Comparison of ENCODE assay signal across 8 mouse cellular contexts in the genomic region with DNA sequence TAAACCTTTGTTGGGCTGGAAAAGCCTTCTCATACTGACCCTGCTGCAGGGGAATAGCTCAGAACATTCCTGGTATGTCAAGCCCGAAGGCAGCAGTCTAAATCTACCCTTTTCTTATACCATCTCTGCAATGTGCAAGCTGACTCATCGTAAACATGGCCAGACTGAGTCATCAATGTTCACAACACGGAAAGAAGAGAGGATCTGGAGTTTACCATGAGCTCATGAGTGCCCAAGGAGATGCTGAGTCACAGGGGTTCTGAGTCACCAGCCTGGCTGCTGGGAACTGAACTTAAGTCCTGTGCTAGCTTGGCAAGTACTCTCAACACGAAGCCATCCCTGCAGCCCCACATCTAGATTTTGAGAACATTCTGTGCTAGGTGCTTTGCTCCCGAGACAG.
A peak's percentile ranks its signal among the peaks of the same experiment; 100 is the strongest.
DNase-seq lines count a peak whose midpoint lies in the region; ATAC-seq and TF ChIP-seq lines count a peak whose summit lies in the region.

No protein-coding gene starts in this region.

- 0 out of 2 replicates have a peak overlapping the region, but pooled peaks have one; percentile 4 for H3K27ac ChIP-seq in hindbrain, postnatal 0 days
- no peak overlapping the region for H3K27ac ChIP-seq in hindbrain, embryonic 12.5 days
- H3K27ac ChIP-seq in cortical plate, adult 2 months (ENCODE audit: insufficient read depth, low read length), result 0 out of 2 replicates have a peak overlapping the region, but pooled peaks have one; percentile 7
- H3K27ac ChIP-seq in stomach, embryonic 16.5 days (ENCODE audit: low read length), result no peak overlapping the region
- no peak overlapping the region for H3K27ac ChIP-seq in hindbrain, embryonic 14.5 days

- no peaks in the 10 kb centered on the region for H3K27me3 ChIP-seq in hindbrain, postnatal 0 days (ENCODE audit: insufficient read depth, low read length)
- H3K27me3 ChIP-seq in hindbrain, embryonic 12.5 days, result no peaks in the 10 kb centered on the region
- H3K27me3 ChIP-seq in stomach, embryonic 16.5 days (ENCODE audit: control insufficient read depth, insufficient read depth, low read length), result no peaks in the 10 kb centered on the region
- no peaks in the 10 kb centered on the region for H3K27me3 ChIP-seq in hindbrain, embryonic 14.5 days (ENCODE audit: control insufficient read depth, insufficient read depth, low read length)

- H3K36me3 ChIP-seq in hindbrain, postnatal 0 days (ENCODE audit: insufficient read depth, low read length), result no peaks in the 10 kb centered on the region
- no peaks in the 10 kb centered on the region for H3K36me3 ChIP-seq in hindbrain, embryonic 12.5 days
- H3K36me3 ChIP-seq in stomach, embryonic 16.5 days (ENCODE audit: control insufficient read depth, insufficient read depth, low read length), result no peaks in the 10 kb centered on the region
- H3K36me3 ChIP-seq in hindbrain, embryonic 14.5 days (replicated peaks; ENCODE audit: control insufficient read depth, insufficient read depth), result no peaks in the 10 kb centered on the region

- H3K9me3 ChIP-seq in hindbrain, postnatal 0 days (ENCODE audit: low read length), result no peaks in the 10 kb centered on the region
- no peaks in the 10 kb centered on the region for H3K9me3 ChIP-seq in hindbrain, embryonic 12.5 days (replicated peaks)
- H3K9me3 ChIP-seq in stomach, embryonic 16.5 days (replicated peaks; ENCODE audit: control insufficient read depth, low read length), result no peaks in the 10 kb centered on the region
- H3K9me3 ChIP-seq in hindbrain, embryonic 14.5 days (ENCODE audit: control insufficient read depth, low read length), result no peaks in the 10 kb centered on the region

- intact Hi-C loops in left cerebral cortex, postnatal 25 days (cut with DNase I), result no loop called here

- no peak for DNase-seq in hindbrain, postnatal 0 days (ENCODE audit: low spot score)
- peak; percentile 98 for DNase-seq in Muller cell, postnatal 12 days (ENCODE audit: inconsistent ontology term)
- peak; percentile 65 to 96 for DNase-seq in left cerebral cortex, postnatal 25 days (ENCODE audit: low spot score in 2 of 2)
- DNase-seq in kidney, adult 8-10 months, result no peak
- DNase-seq in hindbrain, embryonic 14.5 days (ENCODE audit: low spot score), result no peak

- no peak for TF ChIP-seq CTCF in hindbrain, postnatal 0 days (IDR thresholded peaks at IDR 0.05; ENCODE audit: low read depth)
- TF ChIP-seq CTCF in cortical plate, adult 2 months (IDR thresholded peaks at IDR 0.05; ENCODE audit: extremely low read depth, insufficient read depth, low read length), result no peak

- no peak overlapping the region for H3K9ac ChIP-seq in hindbrain, postnatal 0 days (replicated peaks; ENCODE audit: low read length)
- H3K9ac ChIP-seq in hindbrain, embryonic 12.5 days, result no peak overlapping the region
- no peak overlapping the region for H3K9ac ChIP-seq in stomach, embryonic 16.5 days (ENCODE audit: low read length)
- H3K9ac ChIP-seq in hindbrain, embryonic 14.5 days, result no peak overlapping the region

- H3K4me2 ChIP-seq in hindbrain, postnatal 0 days (ENCODE audit: low read depth, low read length), result no peak overlapping the region
- H3K4me2 ChIP-seq in hindbrain, embryonic 12.5 days (replicated peaks), result no peak overlapping the region
- H3K4me2 ChIP-seq in stomach, embryonic 16.5 days (ENCODE audit: low read depth, low read length), result no peak overlapping the region
- H3K4me2 ChIP-seq in hindbrain, embryonic 14.5 days (replicated peaks), result no peak overlapping the region

- H3K4me1 ChIP-seq in hindbrain, postnatal 0 days (ENCODE audit: insufficient read depth, low read length), result peaks cover 3% of the 10 kb centered on the region
- H3K4me1 ChIP-seq in hindbrain, embryonic 12.5 days, result peaks cover 22% of the 10 kb centered on the region
- H3K4me1 ChIP-seq in cortical plate, adult 2 months (ENCODE audit: control insufficient read depth, insufficient read depth, low read length), result peaks cover 6% of the 10 kb centered on the region
- H3K4me1 ChIP-seq in stomach, embryonic 16.5 days (ENCODE audit: control insufficient read depth, insufficient read depth, low read length), result no peaks in the 10 kb centered on the region
- H3K4me1 ChIP-seq in hindbrain, embryonic 14.5 days (replicated peaks; ENCODE audit: control insufficient read depth, insufficient read depth, low read length), result peaks cover 9% of the 10 kb centered on the region

- 77% methylated on average over 5 of the region's 5 CpGs for WGBS in hindbrain, postnatal 0 days
- 80% methylated on average over 5 of the region's 5 CpGs for WGBS in hindbrain, embryonic 12.5 days
- 58% methylated on average over 5 of the region's 5 CpGs for WGBS in stomach, embryonic 16.5 days
- WGBS in hindbrain, embryonic 14.5 days, result 89% methylated on average over 5 of the region's 5 CpGs

- no peak for ATAC-seq in hindbrain, postnatal 0 days
- ATAC-seq in hindbrain, embryonic 12.5 days (ENCODE audit: low FRiP score), result no peak
- 0 out of 2 replicates have a peak, but pooled peaks have one; percentile 44 for ATAC-seq in stomach, embryonic 16.5 days (ENCODE audit: insufficient read depth, low FRiP score)
- no peak for ATAC-seq in hindbrain, embryonic 14.5 days (ENCODE audit: low FRiP score)

- TF ChIP-seq POLR2A in cortical plate, adult 2 months (IDR thresholded peaks at IDR 0.05; ENCODE audit: extremely low read depth, insufficient read depth, low read length), result no peak

- no peak overlapping the region for H3K4me3 ChIP-seq in hindbrain, postnatal 0 days (ENCODE audit: low read length)
- no peak overlapping the region for H3K4me3 ChIP-seq in hindbrain, embryonic 12.5 days
- H3K4me3 ChIP-seq in cortical plate, adult 2 months (ENCODE audit: insufficient read depth, low read length), result no peak overlapping the region
- no peak overlapping the region for H3K4me3 ChIP-seq in stomach, embryonic 16.5 days (replicated peaks; ENCODE audit: low read length)
- H3K4me3 ChIP-seq in hindbrain, embryonic 14.5 days (replicated peaks; ENCODE audit: low read length), result no peak overlapping the region

Comparison
In these comparisons a context has a peak if more than half of its experiments do, and no peak if none do; other contexts are left out.
1. H3K27ac ChIP-seq: peak in hindbrain, postnatal 0 days (single experiment) and cortical plate, adult 2 months (single experiment); none in hindbrain, embryonic 12.5 days (single experiment), stomach, embryonic 16.5 days (single experiment) and hindbrain, embryonic 14.5 days (single experiment).
2. DNase-seq: peak in Muller cell, postnatal 12 days (single experiment) and left cerebral cortex, postnatal 25 days (2 of 2); none in hindbrain, postnatal 0 days (single experiment), kidney, adult 8-10 months (0 of 2) and hindbrain, embryonic 14.5 days (single experiment).